Mouse (Mus musculus) brain, embryonic 14.5 days (tissue): ENCODE measurements around the gene Erlin1. TPM values are rescaled to one million over a fixed set of nuclear protein-coding genes. Genes with fewer than 3 reads are reported as not detected.

Source experiments
- DNase-seq: peaks from one replicate; pipeline ENCODE4 v3.0.0-alpha.2; 2011; ENCODE audit warnings: low read depth
- CTCF ChIP-seq: fragments of 200-500 bp; IDR thresholded peaks from 2 replicates; pipeline ENCODE4 v1.5.1; 2012; ENCODE audit warnings: inconsistent platforms, mild to moderate bottlenecking, moderate library complexity, borderline replicate concordance; ENCODE audit not compliant: insufficient read depth, insufficient read length; ENCODE audit errors: extremely low read depth
- POLR2A ChIP-seq: fragments of 200-500 bp; IDR thresholded peaks from 2 replicates; pipeline ENCODE4 v1.6.1; 2012; ENCODE audit warnings: mild to moderate bottlenecking, inconsistent platforms, borderline replicate concordance; ENCODE audit not compliant: poor library complexity, insufficient read depth, insufficient read length, severe bottlenecking; ENCODE audit errors: extremely low read depth
- polyA plus RNA-seq: library from polyadenylated mRNA; depleted of rRNA; stranded (reverse); fragments of >200 nt; gene quantifications from 2 replicates; pipeline ENCODE4 v1.2.3, GENCODE M21; 2012

The Erlin1 gene
- polyA plus RNA-seq, 1 experiment, result 18.3 TPM

DNA sequence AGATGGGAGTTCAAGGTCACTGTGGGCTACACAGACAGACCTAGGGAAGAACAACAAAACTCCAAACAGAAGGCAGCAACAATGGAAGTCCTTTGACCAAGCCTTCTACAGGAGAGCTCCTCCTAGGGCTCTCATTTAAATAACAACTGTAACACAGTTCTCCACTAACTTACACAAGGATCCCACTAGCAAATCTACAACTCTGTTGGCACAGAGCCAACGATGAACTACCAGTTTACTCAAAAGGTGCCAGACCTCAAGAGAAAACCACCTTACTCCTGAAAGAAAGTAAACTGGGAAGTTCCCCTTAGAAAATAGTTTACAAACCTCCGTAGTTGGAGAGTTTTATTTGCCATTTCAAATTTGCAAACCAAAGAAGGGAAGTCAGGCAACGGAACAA, 20.3 kb downstream of the Erlin1 start:
- TF ChIP-seq POLR2A (no peak), CTCF (no peak)

DNA sequence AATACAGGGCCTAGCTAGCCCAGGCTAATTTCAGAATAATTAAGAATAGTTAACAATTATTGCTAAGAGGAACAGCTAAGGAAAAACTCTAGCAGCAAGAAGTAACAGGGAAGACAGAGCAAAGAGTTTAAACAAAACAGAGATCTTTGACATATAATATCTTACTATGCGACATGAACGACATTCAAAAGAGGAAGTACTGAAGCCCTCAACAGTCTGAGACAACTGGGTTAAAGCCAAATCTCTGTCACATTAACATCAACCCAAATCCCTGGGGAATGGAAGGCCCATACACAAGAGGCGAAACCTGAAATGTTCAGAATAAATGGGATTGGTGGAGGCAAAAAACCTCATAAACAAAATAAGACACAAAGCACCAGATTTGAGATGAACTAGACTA, 23.7 kb downstream of the Erlin1 start:
- TF ChIP-seq POLR2A (no peak), CTCF (no peak)
- peak; percentile 1 for DNase-seq

More for the DNA sequence above, 20.3 kb downstream of the Erlin1 start:
- no peak for DNase-seq

GRCm38 (mm10) chr19:44042121-44042520, 27.5 kb downstream of the Erlin1 start:
- no peak for DNase-seq
- TF ChIP-seq POLR2A (no peak), CTCF (no peak)

DNA sequence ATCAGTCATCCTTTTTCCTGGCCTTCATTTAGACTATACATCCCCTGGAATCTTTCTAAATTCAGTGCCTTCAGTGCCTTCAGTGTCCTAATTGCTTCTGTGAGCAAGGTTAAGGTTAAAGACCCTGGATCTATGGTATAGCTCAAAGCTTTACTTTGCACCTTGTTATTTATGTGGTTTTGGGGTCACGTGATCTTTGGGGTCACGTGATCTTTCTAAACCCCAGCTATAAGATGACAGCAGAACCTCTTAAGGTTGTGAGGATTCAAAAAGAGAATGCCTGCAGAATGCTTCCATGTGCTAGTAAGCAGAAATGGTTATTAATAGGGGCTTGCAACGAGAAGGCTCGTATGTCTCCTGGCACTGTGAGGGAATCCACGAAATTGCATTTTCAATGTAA, 36.2 kb downstream of the Erlin1 start:
- no peak for DNase-seq
- TF ChIP-seq CTCF (no peak), POLR2A (no peak)

DNA sequence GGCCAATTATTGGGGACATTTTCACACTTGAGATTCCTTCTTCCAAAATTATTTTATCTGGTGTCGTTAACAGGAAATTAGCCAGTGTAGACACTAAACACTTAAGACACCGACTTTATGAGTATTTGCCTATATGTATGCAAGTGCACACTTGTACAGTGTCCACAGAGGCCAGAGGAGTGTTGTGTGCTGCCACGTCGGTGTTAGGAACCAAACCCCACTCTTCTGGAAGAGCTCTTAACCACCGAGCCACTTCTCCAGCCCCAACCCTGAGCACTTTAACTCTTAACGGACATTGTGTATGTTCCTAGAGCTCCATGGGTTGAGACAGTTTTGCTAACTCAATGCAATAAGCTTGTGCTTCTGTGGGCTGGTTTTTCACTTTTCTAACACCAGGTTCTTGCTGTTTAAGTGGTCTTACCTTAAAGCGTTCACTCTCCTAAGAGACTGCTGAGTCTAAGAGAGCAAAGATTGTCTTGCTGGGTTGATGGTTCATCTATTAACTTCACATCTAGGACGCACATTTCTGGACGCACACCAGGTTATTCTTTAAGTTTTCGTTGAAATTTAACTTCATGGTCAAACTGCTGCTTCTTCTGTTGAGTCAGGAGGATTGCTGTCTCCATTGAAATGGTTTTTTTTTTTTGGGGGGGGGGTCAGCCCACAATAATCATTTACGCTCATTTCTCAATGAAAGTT, 37.4 kb downstream of the Erlin1 start:
- DNase-seq, result no peak
- TF ChIP-seq CTCF, result no peak
- TF ChIP-seq POLR2A, result no peak

DNA sequence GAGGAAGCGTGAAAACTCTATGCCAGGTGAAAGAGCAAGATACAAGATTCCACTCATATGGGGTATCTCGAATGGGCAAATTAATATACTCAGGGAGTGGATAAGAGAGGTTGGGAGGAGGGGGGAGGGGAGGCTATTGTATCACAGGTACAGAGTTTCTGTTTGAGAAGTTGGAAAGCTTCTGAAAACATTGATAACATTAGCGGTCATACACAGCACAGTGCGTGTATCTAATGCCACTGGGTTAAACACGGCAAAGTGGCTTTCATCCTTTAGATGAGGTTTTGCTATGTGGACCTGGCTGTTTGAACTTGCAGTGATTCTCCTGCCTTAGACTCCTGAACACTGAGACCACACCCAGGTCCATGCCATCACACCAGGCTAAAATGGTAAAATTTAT, 39.6 kb downstream of the Erlin1 start:
- no peak for DNase-seq
- TF ChIP-seq CTCF (no peak), POLR2A (no peak)

- no peak for DNase-seq
- TF ChIP-seq CTCF, result no peak
- TF ChIP-seq POLR2A, result no peak
These were observed 40.6 kb downstream of the Erlin1 start, which contains the start of gene Cyp2c23 for GRCm38 (mm10) chr19:44028972-44029371. Gene Cyp2c23 (minus strand): TSS chr19:44029208.

- TF ChIP-seq POLR2A, result no peak
- no peak for TF ChIP-seq CTCF
- no peak for DNase-seq
These were observed 42.5 kb downstream of the Erlin1 start for GRCm38 (mm10) chr19:44026956-44027530.

- DNase-seq, result no peak
- no peak for TF ChIP-seq POLR2A
- no peak for TF ChIP-seq CTCF
These were observed 44.5 kb downstream of the Erlin1 start for GRCm38 (mm10) chr19:44024921-44025585.

DNA sequence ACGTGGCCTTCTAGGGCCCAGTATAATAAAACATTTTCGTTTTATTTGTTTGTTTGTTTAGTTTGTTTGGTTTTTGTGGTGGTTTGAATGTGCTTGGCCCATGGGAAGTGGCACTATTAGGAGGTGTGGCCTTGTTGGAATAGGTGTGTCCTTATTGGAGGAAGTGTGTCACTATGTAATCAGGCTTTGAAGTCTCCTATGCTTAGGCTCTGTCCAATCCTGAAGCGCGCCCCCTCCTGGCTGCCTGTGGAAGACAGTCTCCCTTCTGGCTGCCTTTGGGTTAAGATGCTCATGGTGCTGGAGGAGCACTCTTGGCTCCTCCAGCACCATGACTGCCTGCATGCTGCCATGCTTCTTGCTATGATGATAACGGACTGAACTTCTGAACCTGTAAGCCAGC, 46.5 kb downstream of the Erlin1 start:
- TF ChIP-seq CTCF, result peak; percentile 14; the same call in 1 of the 2 replicates
- no peak for TF ChIP-seq POLR2A
- DNase-seq, result peak; percentile 7

- DNase-seq, result no peak
- no peak for TF ChIP-seq CTCF
These were observed 48.1 kb downstream of the Erlin1 start for GRCm38 (mm10) chr19:44021502-44021901.

- DNase-seq, result no peak
- TF ChIP-seq POLR2A, result no peak
- TF ChIP-seq CTCF, result no peak
These were observed 49.8 kb downstream of the Erlin1 start for GRCm38 (mm10) chr19:44019739-44020138.

GRCm38 (mm10) chr19:44013862-44014261, 55.7 kb downstream of the Erlin1 start:
- DNase-seq, result no peak
- TF ChIP-seq POLR2A, result no peak
- TF ChIP-seq CTCF, result no peak
